Mouse (Mus musculus) heart, embryonic 11.5 days (tissue): ENCODE data around the gene Tnfaip8l1. TPM values are rescaled to one million over a fixed set of nuclear protein-coding genes. Genes with fewer than 3 reads are reported as not detected.
A peak's percentile ranks its signal among the peaks of the same experiment; 100 is the strongest.

Source experiments
- ATAC-seq: fragments of 200-750 bp; cut with Nextera tagmentation; replicated peaks from 2 replicates; pipeline ENCODE4 v1.8.0; 2017; ENCODE audit warnings: moderate library complexity; ENCODE audit not compliant: insufficient number of reproducible peaks, low FRiP score, low TSS enrichment
- H3K27ac ChIP-seq: fragments of 300-500 bp; sonication (generic); 2 replicates; pipeline ENCODE4 v1.5.1; 2014; ENCODE audit warnings: mild to moderate bottlenecking, low read depth, low read length
- H3K27me3 ChIP-seq: fragments of 300-500 bp; sonication (generic); 2 replicates; pipeline ENCODE4 v1.6.1; 2014; ENCODE audit warnings: mild to moderate bottlenecking, low read length, mixed read lengths; ENCODE audit not compliant: control insufficient read depth, insufficient read depth
- H3K36me3 ChIP-seq: fragments of 300-500 bp; sonication (generic); 2 replicates; pipeline ENCODE4 v1.6.1; 2014; ENCODE audit warnings: mild to moderate bottlenecking, low read length, moderate library complexity, mixed read lengths; ENCODE audit not compliant: control insufficient read depth, insufficient read depth
- H3K4me1 ChIP-seq: fragments of 300-500 bp; sonication (generic); 2 replicates; pipeline ENCODE4 v1.6.1; 2014; ENCODE audit warnings: low read length; ENCODE audit not compliant: control insufficient read depth, insufficient read depth
- H3K4me2 ChIP-seq: fragments of 300-500 bp; sonication (generic); 2 replicates; pipeline ENCODE4 v1.6.1; 2014; ENCODE audit warnings: mild to moderate bottlenecking, moderate library complexity
- H3K4me3 ChIP-seq: fragments of 300-500 bp; sonication (generic); 2 replicates; pipeline ENCODE4 v1.5.1; 2014; ENCODE audit warnings: low read depth, low read length
- H3K9ac ChIP-seq: fragments of 300-500 bp; sonication (generic); 2 replicates; pipeline ENCODE4 v1.6.1; 2014; ENCODE audit warnings: mild to moderate bottlenecking, low read depth, low read length, moderate library complexity
- H3K9me3 ChIP-seq: fragments of 300-500 bp; sonication (generic); replicated peaks from 2 replicates; pipeline ENCODE4 v1.6.1; 2016; ENCODE audit warnings: low read length; ENCODE audit not compliant: control insufficient read depth
- WGBS: fragments of 180-500 bp; shearing (Covaris S2); extraction: QIAGEN DNeasy Blood & Tissue Kit; methylation state at CpG from one replicate; pipeline ENCODE4 v1.1.7; 2014; ENCODE audit not compliant: insufficient replicate concordance; 5-methylcytosine and 5-hydroxymethylcytosine counted together
- polyA plus RNA-seq: library from polyadenylated mRNA; unstranded; fragments of >200 nt; fragmentation: Nextera tagmentation; extraction: Ambion mirVana; gene quantifications from 2 replicates; pipeline ENCODE4 v1.2.1, GENCODE M21; 2014

The Tnfaip8l1 gene
- polyA plus RNA-seq, 1 experiment from 2014 or later: 6.0 TPM

DNA sequence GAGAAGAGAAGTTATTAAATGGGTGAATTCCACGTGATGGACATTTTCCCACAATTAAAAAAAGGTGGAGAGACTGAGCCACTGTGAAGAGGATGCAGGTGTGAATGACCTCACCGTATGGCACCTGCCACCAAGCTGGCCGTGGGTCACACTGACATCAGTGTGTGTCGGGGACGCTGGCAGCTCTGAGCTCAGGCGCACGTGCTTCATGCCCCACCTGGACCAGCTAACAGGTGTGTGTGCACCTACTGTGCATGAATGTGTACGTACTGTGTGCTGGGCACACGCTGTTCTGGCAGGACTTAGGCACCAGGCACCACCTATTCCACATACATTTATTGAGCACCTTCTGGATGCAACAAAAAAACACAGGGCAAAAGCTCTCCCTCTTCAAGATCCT, 17.7 kb upstream of the Tnfaip8l1 start:
- peaks cover 100% of the 10 kb centered on the region for H3K27me3 ChIP-seq
- no peak overlapping the region for H3K27ac ChIP-seq
- H3K9ac ChIP-seq: no peak overlapping the region
- 70% methylated on average over 9 of the region's 9 CpGs for WGBS
- H3K4me3 ChIP-seq: no peak overlapping the region
- no peak overlapping the region for H3K4me2 ChIP-seq
- ATAC-seq: no peak
- H3K36me3 ChIP-seq: no peaks in the 10 kb centered on the region
- H3K4me1 ChIP-seq: peaks cover 17% of the 10 kb centered on the region
- H3K9me3 ChIP-seq: no peaks in the 10 kb centered on the region

DNA sequence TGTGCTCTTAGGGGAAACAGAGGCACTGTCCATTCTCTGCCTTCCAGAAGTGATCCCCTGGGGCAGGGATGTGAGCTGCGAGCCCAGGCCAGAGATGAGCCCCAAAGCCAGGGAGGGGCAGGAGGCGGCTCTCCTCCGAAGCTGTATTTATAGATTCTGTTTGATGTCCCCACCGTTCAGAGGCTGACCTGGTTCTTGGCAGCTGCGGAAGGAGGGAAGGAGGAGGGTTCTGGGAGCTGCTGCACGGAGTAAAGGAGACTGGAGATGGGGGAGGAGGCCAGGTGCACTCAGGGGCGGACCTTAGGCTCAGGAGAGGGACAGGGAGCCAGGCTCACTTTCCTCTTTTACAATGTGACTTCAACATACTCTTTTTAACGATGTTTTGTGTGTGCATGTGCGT, 16.1 kb upstream of the Tnfaip8l1 start:
- 16% methylated on average over 9 of the region's 9 CpGs for WGBS
- no peak for ATAC-seq
- H3K36me3 ChIP-seq: no peaks in the 10 kb centered on the region
- peaks cover 14% of the 10 kb centered on the region; the same call in 1 of the 2 replicates for H3K4me1 ChIP-seq
- peaks cover 100% of the 10 kb centered on the region for H3K27me3 ChIP-seq
- no peak overlapping the region for H3K9ac ChIP-seq
- no peak overlapping the region for H3K4me2 ChIP-seq
- H3K27ac ChIP-seq: no peak overlapping the region
- H3K4me3 ChIP-seq: no peak overlapping the region
- H3K9me3 ChIP-seq: no peaks in the 10 kb centered on the region

DNA sequence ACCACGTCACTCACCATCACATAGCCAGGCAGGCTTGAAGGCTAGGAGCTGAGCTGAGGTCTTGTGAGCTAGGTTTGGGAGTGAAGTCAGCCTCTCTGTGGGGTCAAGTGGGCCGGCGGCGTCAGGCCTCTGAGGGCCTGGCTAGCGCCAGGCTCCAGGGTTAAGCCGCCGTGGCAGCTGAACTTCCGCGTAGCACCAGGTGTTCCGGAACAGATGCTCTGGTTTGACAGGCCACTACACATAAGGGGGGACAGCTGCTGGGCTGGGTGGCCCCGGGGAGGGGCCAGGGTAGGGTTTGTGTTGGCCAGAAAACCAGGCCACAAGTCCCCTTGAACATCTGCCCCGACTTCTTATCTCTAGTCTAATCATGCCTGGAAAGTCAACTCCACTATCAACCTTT, 14.9 kb upstream of the Tnfaip8l1 start:
- Histone ChIP-seq H3K27ac (no peak overlapping the region), H3K9ac (no peak overlapping the region), H3K36me3 (no peaks in the 10 kb centered on the region), H3K9me3 (no peaks in the 10 kb centered on the region), H3K4me1 (peaks cover 3% of the 10 kb centered on the region; the same call in 1 of the 2 replicates), H3K4me3 (no peak overlapping the region), H3K4me2 (no peak overlapping the region), H3K27me3 (peaks cover 88% of the 10 kb centered on the region)
- WGBS: 53% methylated on average over 12 of the region's 12 CpGs
- ATAC-seq: no peak

DNA sequence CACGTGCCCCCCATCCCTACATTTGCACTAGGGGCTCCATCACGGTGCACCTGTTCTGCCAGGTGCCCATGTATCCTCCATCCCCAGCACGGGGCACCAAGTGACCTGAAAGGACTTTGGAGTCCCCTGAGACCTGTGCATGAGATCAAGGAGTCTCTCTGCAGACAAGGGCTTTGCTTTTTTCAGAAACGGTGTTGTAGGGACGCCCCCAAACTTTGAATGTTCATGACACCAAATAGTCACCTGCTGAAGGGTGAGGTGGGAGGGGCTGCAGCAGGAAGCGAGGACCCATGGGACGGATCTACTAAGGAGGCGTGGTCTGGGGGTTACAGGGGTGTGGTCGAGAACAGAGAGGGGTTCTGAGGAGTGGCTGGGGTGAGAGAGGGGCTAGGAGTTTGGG, 14.0 kb upstream of the Tnfaip8l1 start:
- Histone ChIP-seq H3K9me3 (no peaks in the 10 kb centered on the region), H3K36me3 (no peaks in the 10 kb centered on the region), H3K9ac (no peak overlapping the region), H3K27ac (no peak overlapping the region), H3K27me3 (peaks cover 85% of the 10 kb centered on the region), H3K4me3 (no peak overlapping the region), H3K4me1 (peaks cover 3% of the 10 kb centered on the region; the same call in 1 of the 2 replicates), H3K4me2 (no peak overlapping the region; the same call in 1 of the 2 replicates)
- WGBS: 19% methylated on average over 9 of the region's 9 CpGs
- ATAC-seq: no peak

GRCm38 (mm10) chr17:56148790-56149618, 13.3 kb upstream of the Tnfaip8l1 start:
- peak overlapping the region; percentile 37 for H3K4me2 ChIP-seq
- H3K27ac ChIP-seq: no peak overlapping the region
- H3K9me3 ChIP-seq: no peaks in the 10 kb centered on the region
- H3K27me3 ChIP-seq: peaks cover 77% of the 10 kb centered on the region
- no peaks in the 10 kb centered on the region for H3K36me3 ChIP-seq
- 2% methylated on average over 30 of the region's 30 CpGs for WGBS
- H3K9ac ChIP-seq: peak overlapping the region; percentile 28; the same call in 1 of the 2 replicates
- peaks cover 3% of the 10 kb centered on the region; the same call in 1 of the 2 replicates for H3K4me1 ChIP-seq
- peak overlapping the region; percentile 18; the same call in 1 of the 2 replicates for H3K4me3 ChIP-seq
- ATAC-seq: 0 out of 2 replicates have a peak, but pooled peaks have one; percentile 16

- Histone ChIP-seq H3K27ac (no peak overlapping the region), H3K4me1 (peaks cover 3% of the 10 kb centered on the region; the same call in 1 of the 2 replicates), H3K36me3 (no peaks in the 10 kb centered on the region), H3K4me3 (no peak overlapping the region), H3K9ac (no peak overlapping the region), H3K9me3 (no peaks in the 10 kb centered on the region), H3K4me2 (no peak overlapping the region), H3K27me3 (peaks cover 76% of the 10 kb centered on the region)
- 29% methylated on average over 2 of the region's 2 CpGs for WGBS
- ATAC-seq: no peak
Observed at GRCm38 (mm10) chr17:56149897-56150296, 12.4 kb upstream of the Tnfaip8l1 start.

DNA sequence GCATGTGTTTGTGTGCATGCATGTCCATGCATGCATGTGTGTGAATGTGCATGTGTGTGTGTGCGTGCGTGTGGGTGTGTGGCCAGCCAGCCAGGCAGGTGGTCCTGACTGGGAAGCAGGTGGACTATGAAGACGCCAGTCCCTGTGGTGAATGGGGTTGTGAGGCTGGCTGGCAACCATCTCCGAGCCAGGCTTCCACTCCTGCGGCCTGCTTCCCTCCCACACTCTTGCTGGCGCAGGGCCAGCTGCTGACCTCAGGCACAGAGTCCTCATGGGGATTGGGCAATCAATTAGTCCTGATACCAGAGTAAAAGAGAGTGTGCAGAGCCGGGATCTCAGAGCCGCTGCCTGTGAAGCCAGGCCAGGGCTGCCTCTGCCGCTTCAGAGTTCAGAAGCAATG, 8.6 kb upstream of the Tnfaip8l1 start:
- Histone ChIP-seq H3K36me3 (no peaks in the 10 kb centered on the region), H3K4me3 (no peak overlapping the region), H3K9ac (no peak overlapping the region), H3K27ac (no peak overlapping the region), H3K4me2 (no peak overlapping the region), H3K27me3 (peaks cover 75% of the 10 kb centered on the region), H3K4me1 (peaks cover 3% of the 10 kb centered on the region; the same call in 1 of the 2 replicates), H3K9me3 (no peaks in the 10 kb centered on the region)
- ATAC-seq: 0 out of 2 replicates have a peak, but pooled peaks have one; percentile 15
- WGBS: 34% methylated on average over 9 of the region's 9 CpGs

- Histone ChIP-seq H3K4me3 (no peak overlapping the region), H3K27ac (no peak overlapping the region), H3K4me2 (no peak overlapping the region), H3K4me1 (peaks cover 8% of the 10 kb centered on the region), H3K9ac (no peak overlapping the region), H3K9me3 (no peaks in the 10 kb centered on the region), H3K36me3 (no peaks in the 10 kb centered on the region), H3K27me3 (peaks cover 46% of the 10 kb centered on the region)
- WGBS: 2% methylated on average over 9 of the region's 9 CpGs
- no peak for ATAC-seq
Observed at GRCm38 (mm10) chr17:56159729-56160128, 2.5 kb upstream of the Tnfaip8l1 start.
